Mouse (Mus musculus): ENCODE measurements around the gene Aurkc.
"Not testable (repeated sequence)": the region's sequence is repeated elsewhere in the genome, so short reads cannot be mapped to it uniquely, and the experiment has no call there.

The Aurkc gene

DNA sequence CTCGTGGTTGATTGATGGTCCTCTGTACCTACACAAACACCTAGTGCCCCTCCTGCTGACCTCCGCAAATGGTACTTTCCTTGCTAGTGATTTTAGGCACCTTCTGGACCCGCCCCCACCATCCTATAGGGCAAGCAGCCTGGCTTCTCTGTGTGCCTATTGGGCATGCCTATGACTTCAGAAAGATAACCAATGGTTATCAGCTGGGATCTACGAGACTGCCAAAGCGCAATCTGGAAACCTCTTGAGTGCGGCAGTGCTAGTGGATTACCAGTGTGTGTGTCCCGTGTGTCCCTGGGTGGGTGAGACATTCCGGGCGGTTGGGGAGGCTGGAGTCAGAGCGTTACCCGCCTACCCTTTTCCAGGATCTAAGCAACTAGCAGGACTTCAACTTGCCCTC lies at the start of gene Aurkc:
Gene Aurkc (plus strand): TSS at position 50 of the 400 bp plus-strand sequence.
- not testable (repeated sequence) for DNase-seq (ENCODE audit: low spot score)

DNA sequence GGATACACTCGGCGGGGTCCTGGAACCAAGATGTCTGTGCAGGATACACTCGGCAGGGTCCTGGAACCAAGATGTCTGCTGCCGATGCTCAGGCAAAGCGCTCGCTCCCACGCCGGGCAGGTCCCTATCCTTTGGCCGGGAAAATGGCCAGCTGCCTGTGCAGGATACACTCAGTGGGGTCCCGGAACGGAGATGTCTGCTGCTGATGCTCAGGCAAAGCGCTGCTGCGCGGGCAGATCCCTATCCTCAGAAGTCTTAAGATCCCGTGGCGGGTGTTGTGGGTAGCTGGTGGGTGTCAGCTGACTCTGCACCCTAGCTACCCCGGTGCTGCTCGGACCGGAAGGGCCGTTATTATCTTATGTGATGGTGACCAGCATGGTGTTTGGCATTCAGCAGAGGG lies 47.0 kb upstream of the Aurkc start:
- not testable (repeated sequence) for DNase-seq (ENCODE audit: low spot score)

DNA sequence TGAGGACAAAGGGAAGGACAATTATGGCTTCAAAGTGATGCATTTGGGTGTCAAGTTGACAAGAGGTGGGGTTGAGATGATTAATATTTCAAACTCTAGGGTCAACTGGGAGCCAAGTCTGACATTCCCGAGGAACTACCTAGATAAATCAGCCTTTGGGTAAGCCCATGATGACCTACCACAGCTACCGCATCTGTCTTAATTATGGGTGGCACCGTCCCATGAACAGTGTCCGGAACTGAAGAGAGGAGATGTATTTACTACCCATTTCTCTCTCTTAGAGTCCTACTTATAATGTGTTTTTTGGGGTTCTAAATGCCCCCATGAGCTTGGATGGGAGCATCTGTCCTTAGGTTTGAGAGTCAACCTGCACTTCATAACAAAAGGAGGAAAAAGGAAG lies 38.5 kb upstream of the Aurkc start:
- DNase-seq (ENCODE audit: low spot score): no peak

DNA sequence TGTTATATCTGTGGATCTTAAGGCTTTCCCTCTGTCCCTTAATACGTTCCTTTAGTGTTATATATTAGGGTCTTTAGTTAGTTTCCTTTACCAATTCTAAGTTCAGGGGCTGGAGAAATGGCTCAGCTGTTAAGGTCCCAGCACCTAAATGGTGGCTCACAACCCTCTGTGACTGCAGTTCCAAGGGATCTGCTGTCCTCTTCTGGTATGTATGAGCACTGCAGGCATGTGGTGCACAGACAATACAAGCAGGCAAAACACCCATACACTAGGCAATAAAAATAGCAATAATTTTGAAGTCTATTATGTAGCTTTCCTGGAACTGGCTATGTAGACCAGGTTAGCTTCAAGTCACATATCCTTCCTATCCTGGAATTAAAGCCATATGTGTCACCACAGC lies 36.5 kb upstream of the Aurkc start:
- no peak for DNase-seq (ENCODE audit: low spot score)

DNA sequence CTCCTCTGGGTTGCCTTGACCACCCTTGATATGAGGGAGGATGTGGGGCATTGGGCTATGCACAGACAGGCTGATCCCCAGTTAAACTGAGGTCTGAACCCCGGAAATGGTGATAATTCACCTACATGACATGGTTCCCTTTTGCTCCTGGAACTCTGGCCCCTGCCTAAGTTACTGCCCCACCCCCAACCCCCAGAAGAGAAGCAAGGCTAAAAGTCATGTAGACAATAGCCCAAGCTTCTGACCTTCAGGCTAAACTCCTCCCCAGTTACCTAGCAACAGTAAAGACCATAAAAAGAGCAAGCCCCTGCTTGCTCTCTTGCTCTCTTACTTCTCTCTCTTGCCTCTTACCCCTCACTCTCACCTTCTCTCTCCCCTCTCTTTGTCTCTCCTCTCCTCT lies 21.5 kb upstream of the Aurkc start:
- no peak for DNase-seq (ENCODE audit: low spot score)

DNA sequence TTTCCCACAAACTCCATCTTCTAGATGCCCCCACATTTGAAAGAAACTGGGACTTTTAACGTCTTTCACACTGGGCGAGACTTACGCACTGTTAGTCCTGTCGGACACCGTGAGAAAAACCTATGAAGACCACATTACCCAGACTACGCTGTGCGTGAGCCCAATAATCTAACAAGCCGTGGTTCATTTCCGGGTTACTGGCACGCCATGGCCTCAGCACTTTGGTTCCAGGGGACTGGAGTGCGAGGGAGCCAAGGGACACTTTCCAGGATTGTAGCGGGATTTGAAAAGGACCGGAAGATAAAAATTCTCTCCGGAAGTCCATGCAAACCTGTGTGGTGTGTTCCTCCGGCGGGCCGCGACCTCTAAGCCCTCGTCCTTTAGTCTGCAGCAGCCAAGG lies 18.2 kb upstream of the Aurkc start:
- no peak for DNase-seq (ENCODE audit: low spot score)

DNA sequence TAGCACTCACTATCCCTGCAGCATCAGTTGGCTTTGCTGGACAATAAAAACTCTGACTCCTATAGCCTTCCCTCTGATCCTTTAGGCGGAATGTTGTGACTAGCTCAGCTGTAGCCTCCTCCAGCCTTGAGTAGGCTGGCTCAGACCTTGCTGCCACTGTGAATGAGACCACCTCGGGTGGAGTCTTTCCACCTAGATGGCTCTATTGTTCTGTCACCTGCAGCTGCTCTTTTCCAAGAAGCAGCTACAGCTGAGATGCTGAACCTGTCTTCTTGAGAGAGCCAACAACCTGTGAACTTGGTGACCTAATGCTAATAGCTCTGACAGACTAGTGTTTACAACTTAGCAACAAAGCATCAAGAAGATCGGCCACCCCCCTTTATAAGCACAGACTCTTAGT lies 3.8 kb downstream of the Aurkc start:
- DNase-seq (ENCODE audit: low spot score): not testable (repeated sequence)

DNA sequence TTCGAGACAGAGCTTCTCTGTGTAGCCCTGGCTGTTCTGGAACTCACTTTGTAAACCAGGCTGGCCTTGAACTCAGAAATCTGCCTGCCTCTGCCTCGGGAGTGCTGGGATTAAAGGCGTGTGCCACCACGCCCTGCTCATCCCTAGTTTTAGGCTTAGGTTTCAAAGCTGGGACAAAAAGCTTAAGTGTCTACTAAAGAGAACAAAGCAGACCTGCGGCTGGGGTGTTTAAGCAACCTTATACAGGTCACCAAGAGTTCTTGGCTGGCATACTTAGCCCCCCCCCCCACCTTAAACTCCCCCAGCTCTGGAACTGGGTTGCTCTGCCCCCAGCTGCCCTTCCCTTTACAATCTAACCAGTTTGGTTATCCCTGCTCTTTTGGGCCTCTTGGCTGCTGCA lies 10.3 kb downstream of the Aurkc start:
- not testable (repeated sequence) for DNase-seq (ENCODE audit: low spot score)

DNA sequence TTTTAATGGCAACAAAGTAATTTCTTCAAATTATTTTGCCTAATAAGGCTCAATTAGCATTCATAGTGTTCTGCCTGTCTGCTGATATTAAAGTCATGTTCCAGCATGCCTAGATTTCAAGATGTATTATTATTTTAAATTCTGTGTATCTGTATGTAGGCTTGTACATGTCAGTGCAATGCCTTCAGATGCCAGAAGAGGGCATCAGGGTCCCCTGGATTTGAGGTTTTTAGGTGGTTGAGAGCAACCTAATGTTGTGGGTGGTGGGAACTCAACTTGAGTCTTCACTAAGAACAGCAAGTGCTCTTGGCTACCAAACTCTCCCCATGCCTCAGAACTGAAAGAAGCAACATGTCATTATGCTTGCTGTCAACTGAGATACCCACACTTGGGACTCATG lies 32.3 kb downstream of the Aurkc start:
- DNase-seq (ENCODE audit: low spot score): no peak

DNA sequence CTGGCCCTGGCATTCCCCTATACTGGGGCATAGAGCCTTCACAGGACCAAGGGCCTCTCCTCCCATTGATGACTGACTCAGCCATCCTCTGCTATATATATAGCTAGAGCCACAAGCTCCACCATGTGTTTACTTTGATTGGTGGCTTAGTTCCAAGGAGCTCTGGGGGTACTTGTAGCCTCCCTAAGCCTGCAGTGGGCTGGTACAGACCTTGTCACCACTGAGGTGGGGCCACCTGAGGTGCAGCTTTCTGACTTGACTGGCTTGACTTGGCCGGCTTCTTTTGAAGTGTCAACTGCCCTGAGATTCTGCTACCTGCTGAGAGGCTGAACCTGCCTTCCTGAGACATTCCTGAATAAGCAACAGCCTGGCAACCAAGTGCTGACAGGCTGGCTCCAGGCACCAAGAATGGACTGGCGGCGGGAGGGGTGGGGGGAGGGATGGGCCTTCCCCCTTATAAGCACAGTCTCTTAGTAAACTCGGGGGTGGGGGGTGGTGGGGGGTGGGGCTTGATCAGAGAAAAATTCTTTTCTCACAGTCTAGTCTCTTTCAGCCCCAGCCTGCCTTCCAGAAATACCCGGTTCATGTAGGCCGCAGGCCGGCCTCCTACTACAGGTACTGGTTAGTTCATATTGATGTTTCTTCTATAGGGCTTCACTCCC lies 54.7 kb downstream of the Aurkc start:
- not testable (repeated sequence) for DNase-seq (ENCODE audit: low spot score)
